In genomic region chr19:38164633-38165032, GRCm38 (mm10) we compare ENCODE assay signal across 25 mouse cellular contexts. TPM values are rescaled to one million over a fixed set of nuclear protein-coding genes. Genes with fewer than 3 reads are reported as not detected.
"Had no signal": no experiment of that assay in that cellular context is flagged by ENCODE, and none has a peak within 500 bp of the region (broad histone marks: within the 10 kb centered on the region; RNA-seq: fewer than 3 reads in every experiment).

No protein-coding gene starts in this region.

- H3K27me3 ChIP-seq: liver, embryonic 15.5 days; midbrain, embryonic 12.5 days; midbrain, embryonic 15.5 days; neural tube, embryonic 12.5 days; neural tube, embryonic 15.5 days; stomach, embryonic 15.5 days had no signal

- H3K9ac ChIP-seq: liver, embryonic 15.5 days; lung, embryonic 14.5 days; midbrain, embryonic 12.5 days; midbrain, embryonic 15.5 days; neural tube, embryonic 12.5 days; neural tube, embryonic 15.5 days; stomach, embryonic 15.5 days had no signal

- DNase-seq: kidney, adult 2 months; kidney, postnatal 25 days; layer of hippocampus, adult 9-11 months; layer of hippocampus, postnatal 36 days; left cerebral cortex, postnatal 4 days; lung, embryonic 14.5 days; right cerebral cortex, adult 18-20 months; right cerebral cortex, postnatal 14 days; right cerebral cortex, postnatal 4 days; thymus, postnatal 25 days had no signal

- H3K4me2 ChIP-seq: lung, embryonic 14.5 days; midbrain, embryonic 12.5 days; midbrain, embryonic 15.5 days; neural tube, embryonic 12.5 days; neural tube, embryonic 15.5 days; stomach, embryonic 15.5 days had no signal

- H3K4me1 ChIP-seq: midbrain, embryonic 12.5 days; midbrain, embryonic 15.5 days; neural tube, embryonic 12.5 days; neural tube, embryonic 15.5 days; stomach, embryonic 15.5 days had no signal

- H3K36me3 ChIP-seq: midbrain, embryonic 12.5 days; midbrain, embryonic 15.5 days; neural tube, embryonic 12.5 days; neural tube, embryonic 15.5 days; stomach, embryonic 15.5 days had no signal

- H3K4me3 ChIP-seq: layer of hippocampus, adult 2 months; left cerebral cortex, adult 2 months; liver, embryonic 15.5 days; midbrain, embryonic 12.5 days; midbrain, embryonic 15.5 days; neural tube, embryonic 12.5 days; neural tube, embryonic 15.5 days; stomach, embryonic 15.5 days had no signal

- H3K9me3 ChIP-seq: liver, embryonic 15.5 days; midbrain, embryonic 12.5 days; midbrain, embryonic 15.5 days; neural tube, embryonic 12.5 days; neural tube, embryonic 15.5 days; stomach, embryonic 15.5 days had no signal

- ATAC-seq: lung, postnatal 0 days; midbrain, embryonic 15.5 days had no signal

- H3K27ac ChIP-seq: kidney, postnatal 0 days; layer of hippocampus, adult 2 months; left cerebral cortex, adult 2 months; liver, embryonic 15.5 days; macrophage; midbrain, embryonic 12.5 days; midbrain, embryonic 15.5 days; neural tube, embryonic 12.5 days; neural tube, embryonic 15.5 days; stomach, embryonic 15.5 days had no signal

RNA-seq across cellular contexts. Expression of gene Pde6c, which starts 32.1 kb away (rescaled TPM):
- total RNA-seq: layer of hippocampus, postnatal 36 days; megakaryocyte, adult 5-6 weeks had no signal
- polyA plus RNA-seq: kidney, adult 2 months; kidney, embryonic 14.5 days; large intestine, adult 2 months; lung, embryonic 14.5 days; lung, postnatal 0 days; macrophage; neural tube, embryonic 12.5 days; neural tube, embryonic 15.5 days; thymus, postnatal 0 days had no signal

RNA-seq across cellular contexts. Expression of gene Rbp4, which starts 39.6 kb away (rescaled TPM):
- total RNA-seq: megakaryocyte, adult 5-6 weeks had no signal
- polyA plus RNA-seq: macrophage had no signal
